Mouse (Mus musculus) megakaryocyte, embryonic 14.5 days (primary cell): Measurements from ENCODE around the gene Dock4. TPM values are rescaled to one million over a fixed set of nuclear protein-coding genes. Genes with fewer than 3 reads are reported as not detected.

ENCODE experiments used
- H3K27me3 ChIP-seq: replicated peaks from 2 replicates; pipeline ENCODE3; 2012; ENCODE audit warnings: inconsistent platforms
- H3K36me3 ChIP-seq: replicated peaks from 2 replicates; pipeline ENCODE3; 2012; ENCODE audit warnings: low read length, inconsistent platforms, mixed read lengths
- H3K4me1 ChIP-seq: 2 replicates; pipeline ENCODE4 v1.6.1; 2012; ENCODE audit warnings: inconsistent platforms
- H3K4me3 ChIP-seq: replicated peaks from 2 replicates; pipeline ENCODE3; 2012; ENCODE audit warnings: moderate library complexity, mild to moderate bottlenecking, inconsistent platforms
- H3K9me3 ChIP-seq: 2 replicates; pipeline ENCODE4 v1.6.1; 2012; ENCODE audit warnings: inconsistent platforms
- FLI1 ChIP-seq: IDR thresholded peaks from 2 replicates; pipeline ENCODE4 v1.6.1; 2012; ENCODE audit warnings: low read length, inconsistent platforms, mixed read lengths
- GATA1 ChIP-seq: IDR thresholded peaks from 3 replicates; pipeline ENCODE4 v1.6.1; 2012; ENCODE audit warnings: mixed read lengths, low read length, inconsistent platforms, borderline replicate concordance
- polyA plus RNA-seq: library from polyadenylated mRNA; stranded (reverse); fragments of >175 nt; gene quantifications from 2 replicates; pipeline ENCODE4 v1.2.3, GENCODE M21; 2012; ENCODE audit warnings: low replicate concordance; ENCODE audit not compliant: insufficient read depth

The Dock4 gene
- polyA plus RNA-seq, 1 experiment, result 0.13 TPM

GRCm38 (mm10) chr12:40884976-40885375 is 439.2 kb downstream of the Dock4 start:
- Histone ChIP-seq H3K4me1 (no peaks in the 10 kb centered on the region), H3K36me3 (no peaks in the 10 kb centered on the region), H3K4me3 (no peak overlapping the region), H3K9me3 (peaks cover 18% of the 10 kb centered on the region), H3K27me3 (no peaks in the 10 kb centered on the region)
- TF ChIP-seq GATA1, result no peak
- TF ChIP-seq FLI1, result no peak

DNA sequence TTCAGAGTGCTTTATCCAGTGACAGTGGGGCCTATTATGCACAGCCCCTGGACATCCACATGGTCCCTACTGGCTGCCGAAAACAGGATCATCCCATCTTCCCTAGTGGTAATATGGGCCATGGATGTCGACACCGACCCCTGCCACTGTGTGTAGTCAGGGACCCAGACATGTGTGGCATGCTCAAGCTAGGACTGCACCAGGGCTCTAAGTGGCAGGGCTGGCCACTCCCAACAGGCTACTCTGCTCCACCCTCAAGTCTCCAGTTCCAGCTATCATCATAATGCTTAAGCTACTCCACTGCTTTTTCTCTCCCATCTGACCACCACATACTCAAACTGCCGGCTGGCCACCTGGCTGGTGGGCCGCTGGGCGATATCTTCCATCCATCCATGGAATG is 439.6 kb downstream of the Dock4 start:
- H3K4me1 ChIP-seq, result no peaks in the 10 kb centered on the region
- no peaks in the 10 kb centered on the region for H3K27me3 ChIP-seq
- H3K9me3 ChIP-seq, result peaks cover 18% of the 10 kb centered on the region
- H3K36me3 ChIP-seq, result no peaks in the 10 kb centered on the region
- H3K4me3 ChIP-seq, result no peak overlapping the region
- TF ChIP-seq GATA1, result no peak
- no peak for TF ChIP-seq FLI1

DNA sequence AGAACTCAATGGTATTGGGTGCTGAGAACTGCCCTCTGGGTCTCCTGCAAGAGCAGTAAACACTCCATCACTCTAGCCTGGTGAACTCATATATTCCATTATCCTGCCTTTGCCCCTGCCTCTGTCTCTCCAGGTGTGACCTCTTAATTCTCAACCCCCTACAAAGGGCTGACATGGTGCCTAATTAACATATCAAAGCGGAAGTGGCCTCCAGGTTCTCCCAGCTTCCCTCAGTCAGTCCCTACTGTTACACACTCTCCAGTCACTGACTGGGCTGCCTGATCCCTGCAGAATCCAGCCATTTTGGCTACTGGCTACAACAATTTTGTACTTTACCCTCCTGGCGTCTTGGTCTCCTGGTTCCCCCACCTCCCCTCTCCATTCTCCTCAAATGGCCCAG is 441.7 kb downstream of the Dock4 start:
- Histone ChIP-seq H3K4me3 (no peak overlapping the region), H3K4me1 (no peaks in the 10 kb centered on the region), H3K36me3 (no peaks in the 10 kb centered on the region), H3K27me3 (no peaks in the 10 kb centered on the region), H3K9me3 (peaks cover 18% of the 10 kb centered on the region)
- no peak for TF ChIP-seq GATA1
- TF ChIP-seq FLI1, result no peak

DNA sequence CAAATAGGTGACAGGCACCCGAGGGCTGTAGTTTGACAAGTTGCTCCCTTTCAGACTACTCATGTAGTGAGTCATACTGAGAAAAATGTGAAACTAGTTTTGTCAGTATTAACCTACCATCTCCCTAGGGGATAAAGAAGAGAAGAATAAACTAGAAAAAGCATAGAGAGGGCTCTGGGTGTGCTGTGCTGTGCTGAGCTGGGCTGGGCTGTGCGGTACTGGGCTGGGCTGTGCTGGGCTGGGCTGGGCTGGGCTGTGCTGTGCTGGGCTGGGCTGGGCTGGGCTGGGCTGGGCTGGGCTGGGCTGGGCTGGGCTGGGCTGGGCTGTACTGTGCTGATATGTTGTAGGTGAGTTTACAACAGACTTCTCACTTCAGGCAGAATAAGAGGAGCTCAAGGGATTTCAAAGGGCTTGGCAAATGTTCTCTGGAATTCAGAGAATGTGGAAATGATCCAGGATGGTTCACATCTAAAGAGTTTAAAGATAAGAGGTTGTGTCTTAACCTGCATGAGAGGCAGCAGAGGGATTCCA is 442.6 kb downstream of the Dock4 start:
- no peak for TF ChIP-seq GATA1
- no peak for TF ChIP-seq FLI1
- Histone ChIP-seq H3K4me1 (no peaks in the 10 kb centered on the region), H3K4me3 (no peak overlapping the region), H3K27me3 (no peaks in the 10 kb centered on the region), H3K36me3 (no peaks in the 10 kb centered on the region), H3K9me3 (peaks cover 18% of the 10 kb centered on the region)

DNA sequence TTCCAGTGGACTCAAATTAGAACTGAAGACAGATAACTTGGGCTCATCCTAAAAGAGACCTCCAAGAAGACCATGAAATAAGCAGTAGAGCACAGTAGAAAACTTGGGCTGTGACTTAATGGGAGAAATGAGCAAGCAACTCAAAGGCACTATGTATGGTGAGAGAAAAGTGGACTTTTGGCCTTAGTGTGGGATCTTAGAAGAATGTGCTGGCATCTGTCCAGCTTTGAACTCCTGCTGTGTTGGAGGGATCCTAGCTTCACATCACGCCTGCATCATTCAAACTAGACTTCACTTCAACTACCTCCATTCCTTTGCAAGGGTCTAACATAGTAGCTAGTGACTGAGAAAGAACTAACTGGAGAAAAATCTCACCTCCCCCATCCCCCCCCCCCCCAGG is 443.1 kb downstream of the Dock4 start:
- no peak for TF ChIP-seq FLI1
- no peak for TF ChIP-seq GATA1
- Histone ChIP-seq H3K36me3 (no peaks in the 10 kb centered on the region), H3K4me1 (no peaks in the 10 kb centered on the region), H3K4me3 (no peak overlapping the region), H3K27me3 (no peaks in the 10 kb centered on the region), H3K9me3 (peaks cover 18% of the 10 kb centered on the region)

DNA sequence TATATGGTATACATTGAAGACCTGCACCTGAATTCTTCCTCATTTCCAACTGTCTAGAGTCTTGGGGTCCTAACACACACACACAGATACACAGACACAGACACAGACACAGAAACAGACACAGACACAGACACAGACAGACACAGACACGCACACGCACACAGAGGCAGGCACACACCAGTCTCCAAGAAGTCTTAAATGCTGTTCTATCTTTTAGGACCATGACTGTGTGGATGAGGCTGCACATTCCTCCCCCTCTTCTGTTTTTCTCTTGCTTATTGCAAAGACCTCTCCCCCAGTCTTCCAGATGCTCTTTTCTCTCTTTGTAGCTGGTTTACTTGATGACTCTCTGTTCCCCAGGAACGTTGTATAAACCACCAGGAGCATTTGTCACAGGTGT is 443.8 kb downstream of the Dock4 start:
- Histone ChIP-seq H3K36me3 (no peaks in the 10 kb centered on the region), H3K27me3 (no peaks in the 10 kb centered on the region), H3K4me3 (no peak overlapping the region), H3K4me1 (no peaks in the 10 kb centered on the region), H3K9me3 (peaks cover 17% of the 10 kb centered on the region)
- TF ChIP-seq FLI1, result no peak
- TF ChIP-seq GATA1, result no peak

GRCm38 (mm10) chr12:40891168-40891567 is 445.4 kb downstream of the Dock4 start:
- no peaks in the 10 kb centered on the region for H3K36me3 ChIP-seq
- no peaks in the 10 kb centered on the region for H3K27me3 ChIP-seq
- TF ChIP-seq FLI1 (no peak), GATA1 (no peak)
- peaks cover 3% of the 10 kb centered on the region; the same call in 1 of the 2 replicates for H3K9me3 ChIP-seq
- no peaks in the 10 kb centered on the region for H3K4me1 ChIP-seq
- H3K4me3 ChIP-seq, result no peak overlapping the region

DNA sequence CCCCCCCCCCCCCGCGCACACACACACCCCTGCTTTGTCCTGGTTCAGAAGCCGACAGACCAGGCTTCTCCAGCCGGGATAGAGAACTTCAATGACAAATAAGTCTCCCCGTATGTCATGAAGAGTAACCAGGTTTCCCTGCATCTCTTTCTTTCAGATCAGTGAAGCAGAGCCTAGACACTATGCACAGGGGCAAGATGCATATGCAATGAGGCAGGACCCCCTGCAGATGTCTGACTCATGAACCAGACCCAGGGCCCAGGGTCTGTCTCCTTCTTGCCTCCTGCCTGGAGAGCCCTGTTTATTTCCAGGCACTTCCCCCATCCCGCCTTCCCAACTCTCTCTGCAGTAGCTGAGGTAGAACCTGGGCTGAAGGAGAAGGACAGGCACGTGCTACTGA is 448.0 kb downstream of the Dock4 start:
- Histone ChIP-seq H3K4me3 (no peak overlapping the region), H3K4me1 (no peaks in the 10 kb centered on the region), H3K36me3 (no peaks in the 10 kb centered on the region), H3K27me3 (no peaks in the 10 kb centered on the region), H3K9me3 (peaks cover 4% of the 10 kb centered on the region; the same call in 1 of the 2 replicates)
- TF ChIP-seq GATA1 (no peak), FLI1 (no peak)

DNA sequence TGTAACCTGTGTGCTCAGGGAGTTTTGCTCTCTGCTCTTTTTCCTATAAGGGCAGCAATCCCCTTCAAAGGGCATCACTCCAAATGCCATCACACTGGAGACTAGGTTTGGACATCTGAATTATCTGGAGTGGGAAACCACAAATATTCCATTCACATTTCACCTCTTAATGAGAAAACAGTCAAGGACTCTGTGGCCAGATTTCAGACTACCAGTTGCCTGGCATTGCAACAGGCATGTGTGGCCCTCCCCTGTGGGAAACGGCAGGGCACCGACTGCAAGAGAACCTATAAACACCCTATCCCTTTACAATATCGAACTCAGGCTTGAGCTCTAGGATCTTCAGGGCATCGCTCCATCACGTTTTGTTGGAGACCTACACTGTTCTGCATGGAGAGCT is 448.9 kb downstream of the Dock4 start:
- peaks cover 4% of the 10 kb centered on the region; the same call in 1 of the 2 replicates for H3K9me3 ChIP-seq
- no peak overlapping the region for H3K4me3 ChIP-seq
- no peaks in the 10 kb centered on the region for H3K4me1 ChIP-seq
- no peaks in the 10 kb centered on the region for H3K27me3 ChIP-seq
- no peaks in the 10 kb centered on the region for H3K36me3 ChIP-seq
- no peak for TF ChIP-seq FLI1

Other genes starting within 250 kb of the Dock4 start
- 0.27 TPM in 1 of 2 replicates, not detected in the other for gene Lsmem1, start 246.5 kb upstream of the Dock4 start, polyA plus RNA-seq
- gene Ifrd1, start 197.4 kb upstream of the Dock4 start, polyA plus RNA-seq, result 40.6 and 71.8 TPM in 2 replicates
- 1.5 TPM in 1 of 2 replicates, not detected in the other for gene Zfp277, start 50 bp upstream of the Dock4 start, polyA plus RNA-seq